Mouse (Mus musculus): Measurements from ENCODE around the gene Ghrhr. TPM values are rescaled to one million over a fixed set of nuclear protein-coding genes. Genes with fewer than 3 reads are reported as not detected.

Ghrhr gene
- polyA plus RNA-seq, 1 experiment from 2014 or later = not detected

DNA sequence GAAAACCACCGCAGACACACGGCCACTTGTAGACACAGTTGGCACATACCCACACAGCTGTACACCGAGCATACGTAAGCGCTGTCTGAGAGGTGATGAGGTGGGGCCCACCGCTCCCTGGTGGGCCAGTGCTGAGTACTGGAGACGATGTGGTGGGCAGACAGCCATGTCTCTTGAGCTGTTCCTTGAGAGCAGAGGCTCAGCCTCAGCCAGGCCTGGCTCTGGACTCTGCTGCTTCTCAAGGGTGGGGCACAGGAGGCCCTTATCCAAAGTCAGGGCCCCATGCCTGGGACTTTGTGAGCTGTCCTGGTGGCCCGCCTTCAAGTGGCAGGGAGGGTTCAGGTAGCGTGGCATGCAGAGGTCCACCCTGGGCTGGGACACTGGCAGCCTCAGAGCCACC, 33.8 kb upstream of the Ghrhr start:
- no peaks in the 10 kb centered on the region for H3K27me3 ChIP-seq
- no peak overlapping the region for H3K4me2 ChIP-seq (replicated peaks)
- no peak overlapping the region for H3K4me3 ChIP-seq
- no peak overlapping the region for H3K9ac ChIP-seq
- no peaks in the 10 kb centered on the region for H3K36me3 ChIP-seq
- WGBS = 80% methylated on average over 9 of the region's 9 CpGs
- no peaks in the 10 kb centered on the region for H3K9me3 ChIP-seq (replicated peaks)
- ATAC-seq (ENCODE audit: low FRiP score) = no peak
- no peak overlapping the region for H3K27ac ChIP-seq
- H3K4me1 ChIP-seq = no peaks in the 10 kb centered on the region

DNA sequence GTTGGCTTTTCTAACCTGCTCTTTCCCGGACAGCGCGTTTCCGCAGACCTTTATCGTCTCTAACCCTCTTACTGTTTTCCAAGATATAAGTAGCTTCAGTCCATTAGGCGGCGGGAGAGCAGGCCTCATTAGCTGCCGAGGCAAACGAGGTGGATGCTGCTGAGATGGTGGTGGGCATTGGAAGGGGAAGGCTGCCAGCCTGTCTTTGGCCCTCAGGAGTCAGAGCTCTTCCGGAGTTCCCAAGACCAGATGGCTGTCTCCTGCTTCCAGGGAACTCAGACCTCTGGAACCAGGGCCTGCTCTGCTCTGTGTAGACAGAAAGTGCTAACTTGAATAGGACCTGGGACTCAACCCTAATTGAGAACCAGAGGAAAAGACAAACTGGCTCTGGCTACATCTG, 32.6 kb upstream of the Ghrhr start:
- H3K9ac ChIP-seq = no peak overlapping the region
- no peak overlapping the region for H3K4me3 ChIP-seq
- no peaks in the 10 kb centered on the region for H3K36me3 ChIP-seq
- H3K9me3 ChIP-seq (replicated peaks) = no peaks in the 10 kb centered on the region
- H3K4me2 ChIP-seq (replicated peaks) = no peak overlapping the region
- WGBS = 88% methylated on average over 10 of the region's 10 CpGs
- no peaks in the 10 kb centered on the region for H3K4me1 ChIP-seq
- no peaks in the 10 kb centered on the region for H3K27me3 ChIP-seq
- ATAC-seq (ENCODE audit: low FRiP score) = no peak
- no peak overlapping the region for H3K27ac ChIP-seq

DNA sequence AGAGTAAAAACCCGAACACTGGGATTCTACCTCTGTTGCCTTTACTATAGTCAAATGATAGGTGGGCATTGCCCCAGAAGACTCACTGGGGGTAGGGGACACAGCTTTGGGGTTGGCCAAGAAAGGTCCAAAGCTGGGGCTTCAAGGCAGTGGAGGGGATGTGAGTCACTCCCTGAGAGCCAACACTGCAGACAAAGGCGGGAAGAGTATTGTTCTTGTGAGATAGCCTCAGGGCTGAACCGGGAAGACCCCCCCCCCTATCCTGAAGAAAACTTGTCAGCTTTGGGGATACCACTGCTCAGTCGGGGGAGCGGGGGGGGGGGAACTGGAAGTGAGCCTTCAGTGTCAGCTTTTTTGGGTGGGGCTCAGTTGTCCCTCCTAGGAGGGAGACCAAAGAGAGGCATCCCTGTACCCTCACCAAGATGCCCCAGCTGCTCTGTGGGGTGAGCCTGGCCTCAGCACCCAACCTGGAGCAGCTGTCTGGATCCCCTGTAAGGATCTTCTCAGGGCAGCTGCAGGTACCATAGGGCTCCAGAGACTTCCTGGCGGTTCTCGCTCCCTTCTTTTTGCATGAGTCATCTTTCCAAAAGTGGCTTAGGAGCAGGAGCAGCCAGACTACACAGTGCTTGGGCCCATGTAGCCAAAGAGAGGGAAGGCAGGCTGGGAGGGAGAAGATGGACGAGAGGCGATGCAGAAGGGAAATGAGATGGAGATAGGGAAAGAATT, 31.6 kb upstream of the Ghrhr start:
- H3K36me3 ChIP-seq = no peaks in the 10 kb centered on the region
- no peak for ATAC-seq (ENCODE audit: low FRiP score)
- H3K27me3 ChIP-seq = no peaks in the 10 kb centered on the region
- no peak overlapping the region for H3K4me3 ChIP-seq
- H3K9ac ChIP-seq = no peak overlapping the region
- 0 out of 2 replicates have a peak, but pooled peaks cover 2% of the 10 kb centered on the region for H3K9me3 ChIP-seq (replicated peaks)
- 90% methylated on average over 9 of the region's 9 CpGs for WGBS
- H3K27ac ChIP-seq = no peak overlapping the region
- H3K4me1 ChIP-seq = no peaks in the 10 kb centered on the region
- no peak overlapping the region for H3K4me2 ChIP-seq (replicated peaks)

DNA sequence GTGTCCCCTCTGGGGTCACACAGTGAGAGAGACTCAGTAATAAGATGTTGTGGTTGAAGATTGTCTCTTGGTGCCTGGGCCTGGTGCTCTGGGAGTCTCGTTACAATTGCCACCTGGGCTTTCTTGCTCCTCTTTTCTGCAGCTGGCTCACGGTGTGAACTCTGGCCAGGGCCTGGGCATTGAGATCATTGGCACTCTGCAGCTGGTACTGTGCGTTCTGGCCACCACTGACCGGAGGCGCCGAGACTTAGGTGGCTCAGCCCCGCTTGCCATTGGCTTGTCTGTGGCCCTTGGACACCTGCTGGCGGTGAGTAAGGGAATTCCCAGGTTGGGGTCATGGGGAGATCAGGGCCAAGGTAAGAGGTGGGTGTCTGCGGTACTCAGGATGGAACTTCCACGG, 30.8 kb upstream of the Ghrhr start:
- WGBS = 91% methylated on average over 10 of the region's 10 CpGs
- no peak for ATAC-seq (ENCODE audit: low FRiP score)

DNA sequence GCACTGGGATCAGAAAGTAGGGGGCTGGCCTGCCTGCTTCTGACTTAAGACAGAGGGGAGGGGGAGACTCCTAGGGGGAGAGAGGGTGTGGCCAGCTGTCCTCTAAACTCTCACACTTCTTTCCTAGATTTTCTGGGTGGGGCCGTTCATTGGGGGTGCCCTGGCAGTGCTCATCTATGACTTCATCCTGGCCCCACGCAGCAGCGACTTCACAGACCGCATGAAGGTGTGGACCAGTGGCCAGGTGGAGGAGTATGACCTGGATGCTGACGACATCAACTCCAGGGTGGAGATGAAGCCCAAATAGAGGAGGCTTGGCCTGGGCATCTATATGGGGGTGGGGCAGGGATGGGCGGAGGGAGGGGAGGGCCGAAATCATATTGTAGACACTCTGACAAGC, 29.6 kb upstream of the Ghrhr start:
- no peaks in the 10 kb centered on the region for H3K4me1 ChIP-seq
- H3K9ac ChIP-seq = no peak overlapping the region
- 0 out of 2 replicates have a peak, but pooled peaks cover 9% of the 10 kb centered on the region for H3K9me3 ChIP-seq (replicated peaks)
- WGBS = 90% methylated on average over 7 of the region's 7 CpGs
- no peak for ATAC-seq (ENCODE audit: low FRiP score)
- no peak overlapping the region for H3K4me2 ChIP-seq (replicated peaks)
- H3K27ac ChIP-seq = no peak overlapping the region
- H3K27me3 ChIP-seq = no peaks in the 10 kb centered on the region
- H3K4me3 ChIP-seq = no peak overlapping the region
- H3K36me3 ChIP-seq = no peaks in the 10 kb centered on the region

More for the DNA sequence above, 30.8 kb upstream of the Ghrhr start:
- no peak overlapping the region for H3K4me3 ChIP-seq
- H3K9ac ChIP-seq = no peak overlapping the region
- H3K27ac ChIP-seq = no peak overlapping the region
- no peaks in the 10 kb centered on the region for H3K36me3 ChIP-seq
- no peaks in the 10 kb centered on the region for H3K27me3 ChIP-seq
- 0 out of 2 replicates have a peak, but pooled peaks cover 9% of the 10 kb centered on the region for H3K9me3 ChIP-seq (replicated peaks)
- H3K4me1 ChIP-seq = no peaks in the 10 kb centered on the region
- no peak overlapping the region for H3K4me2 ChIP-seq (replicated peaks)

DNA sequence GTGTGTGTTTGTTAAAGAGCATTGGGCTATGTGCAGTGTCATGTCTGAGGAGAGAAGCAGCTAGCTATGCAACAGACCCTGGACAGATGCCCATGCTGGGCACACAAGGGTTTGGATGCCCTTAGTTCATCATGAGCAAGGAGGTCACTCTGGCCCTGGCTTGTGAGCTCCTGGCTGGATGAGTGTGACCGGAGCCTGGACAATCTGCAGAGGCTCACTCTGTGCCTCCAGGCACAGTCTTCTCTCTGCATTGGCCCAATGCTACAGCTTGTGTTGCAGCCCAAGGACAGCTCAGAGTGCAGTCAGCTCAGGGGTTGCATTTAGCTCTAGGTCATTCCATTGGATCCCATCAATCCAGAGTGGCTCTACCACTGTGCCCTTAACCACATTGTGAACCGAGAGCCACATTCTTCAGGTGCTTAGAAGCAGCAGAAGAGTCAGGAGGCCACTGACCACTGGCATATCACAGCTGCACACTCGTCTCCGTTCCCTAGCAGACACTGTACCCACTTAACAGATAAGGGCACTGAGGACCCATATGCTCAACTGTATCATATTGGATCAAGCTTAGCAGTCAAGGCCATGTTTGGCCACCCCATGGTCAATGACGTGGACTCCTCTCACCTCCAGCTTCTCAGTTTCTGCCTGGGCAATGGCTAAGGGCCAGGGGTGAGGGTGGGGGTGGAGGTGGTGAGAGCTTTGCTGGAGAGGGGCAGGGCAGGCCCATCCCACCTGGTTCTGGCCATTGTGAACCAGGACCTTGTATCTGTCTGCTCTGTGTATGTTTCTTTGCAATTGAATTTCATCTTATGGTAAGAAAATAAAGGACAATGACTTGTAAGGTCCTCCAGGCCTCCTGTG, 28.2 kb upstream of the Ghrhr start:
- Histone ChIP-seq H3K4me2 (replicated peaks) (no peak overlapping the region), H3K4me3 (no peak overlapping the region), H3K4me1 (no peaks in the 10 kb centered on the region), H3K36me3 (no peaks in the 10 kb centered on the region), H3K27ac (no peak overlapping the region), H3K9ac (no peak overlapping the region), H3K9me3 (replicated peaks) (0 out of 2 replicates have a peak, but pooled peaks cover 9% of the 10 kb centered on the region), H3K27me3 (no peaks in the 10 kb centered on the region)
- 90% methylated on average over 5 of the region's 5 CpGs for WGBS
- no peak for ATAC-seq (ENCODE audit: low FRiP score)

DNA sequence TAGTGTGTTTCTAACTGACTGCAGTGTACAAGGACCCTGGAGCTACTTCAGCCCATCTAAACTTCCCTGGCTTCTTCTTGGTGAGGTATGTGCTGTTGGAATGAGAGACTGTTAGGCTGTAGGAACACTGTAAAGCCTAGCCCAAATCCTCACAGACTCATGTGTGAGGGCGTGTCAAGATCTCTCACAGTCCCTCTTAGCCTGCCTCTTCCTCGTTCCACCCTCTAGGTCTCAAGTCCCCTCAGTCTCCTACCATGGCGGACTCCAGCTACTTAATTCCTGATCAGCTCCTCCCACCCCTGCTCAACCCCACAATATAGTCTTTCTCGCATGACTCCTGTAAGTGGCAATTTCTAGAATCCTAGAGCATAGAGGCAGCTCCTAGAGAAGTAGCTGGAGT, 26.9 kb upstream of the Ghrhr start:
- no peak overlapping the region for H3K27ac ChIP-seq
- H3K27me3 ChIP-seq = no peaks in the 10 kb centered on the region
- no peaks in the 10 kb centered on the region for H3K36me3 ChIP-seq
- no peak overlapping the region for H3K4me3 ChIP-seq
- H3K4me1 ChIP-seq = no peaks in the 10 kb centered on the region
- 0 out of 2 replicates have a peak, but pooled peaks cover 9% of the 10 kb centered on the region for H3K9me3 ChIP-seq (replicated peaks)
- 86% methylated on average over 4 of the region's 4 CpGs for WGBS
- no peak for ATAC-seq (ENCODE audit: low FRiP score)
- no peak overlapping the region for H3K9ac ChIP-seq
- H3K4me2 ChIP-seq (replicated peaks) = no peak overlapping the region

DNA sequence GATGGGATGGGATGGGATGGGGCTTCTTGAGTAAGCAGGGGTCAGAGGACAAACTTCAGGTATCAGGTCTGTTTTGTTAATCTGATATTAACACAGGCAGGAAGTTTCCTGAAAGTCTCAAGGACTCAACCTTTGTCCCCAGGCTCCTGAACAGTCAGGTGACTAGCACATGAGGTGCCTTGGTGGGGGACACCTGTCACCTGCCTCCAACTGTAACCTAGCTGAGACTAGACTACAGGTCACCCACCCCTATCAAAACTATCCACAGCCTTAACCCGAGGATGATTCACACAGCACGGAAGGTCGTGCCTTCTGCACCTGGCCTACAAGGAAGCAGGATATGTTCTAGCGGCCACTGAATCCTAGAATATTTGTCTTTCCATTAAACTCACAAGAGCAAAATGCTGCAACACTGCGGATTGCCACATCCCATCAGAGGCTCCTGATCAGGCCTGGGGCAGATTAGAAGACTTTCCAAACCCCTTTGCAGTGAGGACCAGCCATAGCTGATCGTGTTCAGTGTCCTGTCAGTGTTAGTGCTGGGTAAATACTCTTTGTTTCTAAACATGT, 25.6 kb upstream of the Ghrhr start:
- ATAC-seq (ENCODE audit: low FRiP score) = no peak
- Histone ChIP-seq H3K9me3 (replicated peaks) (0 out of 2 replicates have a peak, but pooled peaks cover 9% of the 10 kb centered on the region), H3K4me2 (replicated peaks) (no peak overlapping the region), H3K27ac (no peak overlapping the region), H3K36me3 (no peaks in the 10 kb centered on the region), H3K4me1 (no peaks in the 10 kb centered on the region), H3K4me3 (no peak overlapping the region), H3K9ac (no peak overlapping the region), H3K27me3 (no peaks in the 10 kb centered on the region)
- WGBS = 93% methylated on average over 6 of the region's 6 CpGs

DNA sequence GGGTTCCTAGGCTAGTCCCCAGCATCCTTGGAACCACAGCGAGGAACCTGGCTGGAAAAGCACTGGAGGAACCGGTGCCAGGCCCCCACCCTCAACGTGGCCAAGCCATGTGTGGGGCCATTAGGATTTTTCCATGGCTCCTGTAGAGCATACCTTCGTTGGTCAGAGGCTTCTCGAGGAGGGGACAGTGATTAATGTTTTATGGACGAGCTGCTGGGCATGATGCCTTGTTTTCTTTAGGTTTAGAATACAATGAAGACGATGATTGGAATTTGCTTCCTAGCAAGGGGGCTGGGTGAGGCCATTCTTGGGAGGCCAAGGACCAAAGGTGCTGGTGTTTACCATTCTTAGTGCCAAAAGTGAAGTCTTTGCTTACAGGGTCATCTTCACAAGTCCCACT, 24.4 kb upstream of the Ghrhr start:
- Histone ChIP-seq H3K36me3 (no peaks in the 10 kb centered on the region), H3K9ac (no peak overlapping the region), H3K27ac (no peak overlapping the region), H3K4me1 (no peaks in the 10 kb centered on the region), H3K4me2 (replicated peaks) (no peak overlapping the region), H3K9me3 (replicated peaks) (0 out of 2 replicates have a peak, but pooled peaks cover 9% of the 10 kb centered on the region), H3K27me3 (no peaks in the 10 kb centered on the region), H3K4me3 (no peak overlapping the region)
- ATAC-seq (ENCODE audit: low FRiP score) = no peak
- WGBS = 69% methylated on average over 7 of the region's 7 CpGs

DNA sequence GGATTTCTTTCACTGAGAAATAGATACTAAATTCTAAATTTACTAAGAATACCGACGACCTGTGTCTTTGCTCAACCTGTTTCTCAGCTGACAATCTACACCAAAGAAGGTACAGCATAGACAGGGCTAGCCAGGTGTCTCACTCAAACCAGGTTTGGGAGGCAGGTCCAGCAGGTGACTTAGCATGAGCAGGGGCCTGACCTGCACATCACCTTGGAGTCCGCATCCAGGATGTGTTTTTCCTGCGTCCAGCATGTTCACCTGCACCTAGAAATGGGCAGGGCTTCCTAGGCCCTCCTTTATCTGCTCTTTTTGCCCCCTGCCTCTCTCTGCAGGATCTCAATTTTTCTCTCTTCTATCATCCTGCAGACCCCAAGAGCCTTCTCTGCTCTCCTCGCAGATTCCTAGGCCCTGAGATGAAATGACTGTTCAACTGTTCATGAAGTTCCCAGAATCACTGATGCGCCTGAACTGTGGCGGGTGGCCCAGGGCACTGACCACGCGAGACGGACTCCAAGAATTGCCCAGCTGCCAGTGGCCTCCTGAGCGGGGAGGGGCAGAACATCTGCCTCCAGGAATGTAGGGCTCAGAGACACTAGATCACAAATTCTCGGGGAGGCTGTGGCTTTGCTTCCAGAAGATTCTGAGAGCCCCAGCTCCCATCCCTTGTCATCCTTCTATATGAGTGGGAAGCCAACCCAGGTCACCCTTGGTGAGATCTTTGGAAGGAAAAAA, 22.2 kb upstream of the Ghrhr start:
- Histone ChIP-seq H3K9me3 (replicated peaks) (0 out of 2 replicates have a peak, but pooled peaks cover 9% of the 10 kb centered on the region), H3K9ac (no peak overlapping the region), H3K27me3 (no peaks in the 10 kb centered on the region), H3K4me3 (no peak overlapping the region), H3K36me3 (no peaks in the 10 kb centered on the region), H3K4me1 (peaks cover 5% of the 10 kb centered on the region; the same call in 1 of the 2 replicates), H3K27ac (no peak overlapping the region), H3K4me2 (replicated peaks) (no peak overlapping the region)
- ATAC-seq (ENCODE audit: low FRiP score) = no peak
- 80% methylated on average over 12 of the region's 12 CpGs for WGBS

DNA sequence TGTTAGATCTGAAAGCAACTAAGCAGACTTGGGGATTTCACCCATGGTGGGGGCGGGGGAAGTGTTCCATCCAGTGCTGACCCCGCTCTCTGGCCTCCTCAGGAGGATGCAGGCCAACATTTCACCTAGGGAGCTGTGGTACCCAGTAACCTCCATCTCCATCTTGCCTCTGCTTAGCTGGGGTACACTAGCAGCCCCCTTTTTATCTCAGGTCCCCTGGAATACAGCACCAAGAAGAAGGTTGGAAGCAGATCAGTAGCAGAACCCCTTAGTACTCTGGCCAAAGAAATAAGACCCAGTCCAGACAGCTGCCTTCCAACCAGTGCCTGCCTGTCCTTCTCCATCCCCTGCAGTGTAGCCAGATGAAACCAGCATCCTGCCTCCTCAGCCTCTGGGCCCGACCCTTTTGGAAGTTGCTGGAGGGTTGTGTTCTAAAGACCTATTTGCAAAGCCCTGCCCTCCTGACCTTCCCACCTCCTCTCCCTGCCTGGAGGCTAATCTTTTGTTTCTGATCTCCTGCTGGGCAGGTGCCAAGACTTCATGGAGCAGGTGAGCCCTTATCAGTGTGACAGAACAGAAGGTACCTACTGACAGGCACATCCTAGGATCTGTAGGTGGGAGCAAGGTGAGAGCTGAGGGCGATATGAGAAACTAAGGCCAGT, 21.5 kb upstream of the Ghrhr start:
- Histone ChIP-seq H3K27me3 (no peaks in the 10 kb centered on the region), H3K4me2 (replicated peaks) (no peak overlapping the region)
- no peak for ATAC-seq (ENCODE audit: low FRiP score)

More for the DNA sequence above, 21.5 kb upstream of the Ghrhr start:
- Histone ChIP-seq H3K9me3 (replicated peaks) (0 out of 2 replicates have a peak, but pooled peaks cover 6% of the 10 kb centered on the region), H3K4me1 (peaks cover 5% of the 10 kb centered on the region; the same call in 1 of the 2 replicates), H3K27ac (no peak overlapping the region), H3K36me3 (no peaks in the 10 kb centered on the region), H3K9ac (no peak overlapping the region; the same call in 1 of the 2 replicates), H3K4me3 (no peak overlapping the region)
- 74% methylated on average over 4 of the region's 4 CpGs for WGBS
